Comparison of ENCODE assay signal across 8 mouse cellular contexts in the genomic region with DNA sequence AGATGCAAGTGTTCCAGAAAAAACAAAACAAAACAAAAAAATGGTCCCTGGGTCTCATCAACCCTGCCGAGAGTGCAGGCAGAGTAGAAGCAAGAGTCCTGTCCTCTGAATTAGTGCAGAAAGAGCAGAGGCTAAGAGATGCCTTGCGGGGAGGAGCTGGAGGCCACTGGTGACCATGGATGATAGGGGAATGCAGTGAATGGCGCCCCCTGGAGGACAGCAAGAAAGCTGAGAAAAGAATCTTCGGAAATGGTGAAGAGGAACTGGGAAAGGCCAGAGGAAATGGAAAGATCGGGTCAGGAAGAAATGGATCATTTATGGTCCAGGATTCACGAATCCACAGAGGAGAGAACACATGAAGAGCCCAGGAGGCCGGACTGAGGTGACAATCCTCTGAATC.
DNase-seq lines count a peak whose midpoint lies in the region; ATAC-seq and TF ChIP-seq lines count a peak whose summit lies in the region.

No protein-coding gene starts in this region.

- TF ChIP-seq POLR2A in ES-Bruce4 (IDR thresholded peaks at IDR 0.05; ENCODE audit: insufficient read depth, low read length): no peak

- peak; percentile 68 for TF ChIP-seq CTCF in ES-Bruce4 (IDR thresholded peaks at IDR 0.05; ENCODE audit: low read depth, low read length)
- TF ChIP-seq CTCF in liver, postnatal 0 days (IDR thresholded peaks at IDR 0.05; ENCODE audit: low read depth): peak; percentile 88

- H3K9ac ChIP-seq in ES-Bruce4 (ENCODE audit: low read depth, poor library complexity, severe bottlenecking): no peak overlapping the region
- H3K9ac ChIP-seq in heart, embryonic 14.5 days (ENCODE audit: low read length): no peak overlapping the region
- H3K9ac ChIP-seq in liver, postnatal 0 days (replicated peaks): no peak overlapping the region; the same call in 1 of the 2 replicates

- ATAC-seq in heart, embryonic 14.5 days (ENCODE audit: insufficient number of reproducible peaks, insufficient read depth, low FRiP score, low read depth): no peak
- ATAC-seq in liver, postnatal 0 days: 0 out of 2 replicates have a peak, but pooled peaks have one; percentile 51

- H3K27me3 ChIP-seq in ES-Bruce4 (ENCODE audit: control insufficient read depth, insufficient read depth, low read length, poor library complexity, severe bottlenecking): no peaks in the 10 kb centered on the region
- no peaks in the 10 kb centered on the region for H3K27me3 ChIP-seq in embryonic facial prominence, embryonic 10.5 days (replicated peaks; ENCODE audit: low read depth, poor library complexity, severe bottlenecking)
- H3K27me3 ChIP-seq in heart, embryonic 14.5 days (ENCODE audit: control insufficient read depth, insufficient read depth, low read length): no peaks in the 10 kb centered on the region
- no peaks in the 10 kb centered on the region for H3K27me3 ChIP-seq in liver, postnatal 0 days (ENCODE audit: insufficient read depth, low read length)

- DNase-seq in adrenal gland, postnatal 36 days: peak; percentile 84 to 90
- peak; percentile 73 for DNase-seq in embryonic facial prominence, embryonic 10.5 days (ENCODE audit: low spot score)
- peak; percentile 79 to 91 for DNase-seq in kidney, postnatal 36 days
- peak; percentile 82 for DNase-seq in liver, postnatal 0 days
- peak; percentile 74 for DNase-seq in retina, embryonic 14.5 days (ENCODE audit: low spot score)
- DNase-seq in urinary bladder, postnatal 14 days (ENCODE audit: low spot score): peak; percentile 78

- no peak for TF ChIP-seq EP300 in ES-Bruce4 (IDR thresholded peaks at IDR 0.05; ENCODE audit: insufficient read depth, low read depth, low read length)
- no peak for TF ChIP-seq EP300 in liver, postnatal 0 days (IDR thresholded peaks at IDR 0.05; ENCODE audit: low read depth)

- H3K4me1 ChIP-seq in ES-Bruce4 (ENCODE audit: control insufficient read depth, insufficient read depth, low read length): no peaks in the 10 kb centered on the region
- peaks cover 5% of the 10 kb centered on the region for H3K4me1 ChIP-seq in embryonic facial prominence, embryonic 10.5 days
- H3K4me1 ChIP-seq in heart, embryonic 14.5 days (ENCODE audit: control insufficient read depth in 2 of 2, insufficient read depth in 2 of 2, low read length in 2 of 2): peaks cover 0 to 9% of the 10 kb centered on the region in 2 experiments; a peak in 3 of 4 replicates
- H3K4me1 ChIP-seq in liver, postnatal 0 days (ENCODE audit: insufficient read depth): peaks cover 13% of the 10 kb centered on the region

- WGBS in embryonic facial prominence, embryonic 10.5 days: 42% methylated on average over 7 of the region's 7 CpGs
- WGBS in heart, embryonic 14.5 days: 29% methylated on average over 7 of the region's 7 CpGs
- WGBS in liver, postnatal 0 days (ENCODE audit: insufficient replicate concordance): 20% methylated on average over 7 of the region's 7 CpGs

- H3K9me3 ChIP-seq in ES-Bruce4 (replicated peaks; ENCODE audit: control insufficient read depth, insufficient read depth, low read length, poor library complexity, severe bottlenecking): no peaks in the 10 kb centered on the region
- H3K9me3 ChIP-seq in embryonic facial prominence, embryonic 10.5 days: no peaks in the 10 kb centered on the region
- no peaks in the 10 kb centered on the region for H3K9me3 ChIP-seq in heart, embryonic 14.5 days (ENCODE audit: control insufficient read depth, low read length)
- no peaks in the 10 kb centered on the region for H3K9me3 ChIP-seq in liver, postnatal 0 days (ENCODE audit: low read length)

- no peak overlapping the region for H3K27ac ChIP-seq in ES-Bruce4 (ENCODE audit: insufficient read depth, low read length)
- H3K27ac ChIP-seq in embryonic facial prominence, embryonic 10.5 days (replicated peaks): no peak overlapping the region
- H3K27ac ChIP-seq in heart, embryonic 14.5 days (replicated peaks in 1 of 2; ENCODE audit: control insufficient read depth in 1 of 2, insufficient read depth in 1 of 2, low read depth in 2 of 2, low read length in 2 of 2): no peak overlapping the region
- no peak overlapping the region for H3K27ac ChIP-seq in liver, postnatal 0 days (ENCODE audit: low read depth)

- no peak overlapping the region for H3K4me3 ChIP-seq in ES-Bruce4 (ENCODE audit: low read depth, low read length)
- no peak overlapping the region for H3K4me3 ChIP-seq in embryonic facial prominence, embryonic 10.5 days
- H3K4me3 ChIP-seq in heart, embryonic 14.5 days (ENCODE audit: control insufficient read depth in 1 of 2, insufficient read depth in 1 of 2, low read depth in 1 of 2, low read length in 2 of 2): no peak overlapping the region
- H3K4me3 ChIP-seq in liver, postnatal 0 days (ENCODE audit: low read depth, low read length): no peak overlapping the region

- H3K4me2 ChIP-seq in heart, embryonic 14.5 days (ENCODE audit: low read length): peak overlapping the region; percentile 19; the same call in 1 of the 2 replicates
- peak overlapping the region; percentile 61 for H3K4me2 ChIP-seq in liver, postnatal 0 days (ENCODE audit: low read depth, low read length)

- H3K36me3 ChIP-seq in ES-Bruce4 (ENCODE audit: control insufficient read depth, insufficient read depth, low read length, poor library complexity, severe bottlenecking): no peaks in the 10 kb centered on the region
- no peaks in the 10 kb centered on the region for H3K36me3 ChIP-seq in embryonic facial prominence, embryonic 10.5 days (replicated peaks)
- H3K36me3 ChIP-seq in heart, embryonic 14.5 days (ENCODE audit: control insufficient read depth, insufficient read depth, low read length): no peaks in the 10 kb centered on the region
- no peaks in the 10 kb centered on the region for H3K36me3 ChIP-seq in liver, postnatal 0 days (replicated peaks; ENCODE audit: insufficient read depth, low read length)
